Mouse (Mus musculus) v-Abl transformed pro-B cells (cell line): ENCODE measurements around the gene Rin1.

Experiments used
- in situ Hi-C, 2 experiments: fragments of 400-800 bp; cut with MboI; formaldehyde crosslinking; loops; one replicate each; pipeline ENCODE4 v1.15.1; 2025; ENCODE audit not compliant: unreplicated experiment in 2 of 2

Rin1 gene

GRCm38 (mm10) chr19:5039301-5040114 is 10.8 kb upstream of the Rin1 start:
- in situ Hi-C loops = no loop called here

- in situ Hi-C loops = no loop called here
Observed at GRCm38 (mm10) chr19:5040862-5041523, 9.3 kb upstream of the Rin1 start, which contains the start of gene Brms1. Gene Brms1 (plus strand): TSS chr19:5041354.

DNA sequence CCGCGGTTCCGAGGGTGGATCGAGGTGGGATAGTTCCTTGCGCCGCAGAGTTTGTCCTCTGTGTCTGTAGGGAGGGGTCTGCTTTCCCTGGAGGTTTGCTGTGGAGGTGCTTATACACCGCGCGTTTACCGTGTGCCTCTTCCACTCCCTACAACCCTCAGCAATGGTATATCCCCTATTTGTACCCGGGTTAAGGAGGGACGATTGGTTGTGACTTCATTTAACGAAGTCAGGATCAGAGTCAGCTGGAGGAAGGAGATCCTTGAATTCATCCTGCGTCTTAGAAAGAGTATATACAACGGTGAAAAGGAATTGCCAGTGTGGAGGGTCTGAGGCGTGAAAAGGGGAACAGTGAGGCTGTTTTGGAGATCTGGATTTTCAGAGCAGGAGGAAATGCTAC is 8.7 kb upstream of the Rin1 start:
- in situ Hi-C loops = no loop called here

- in situ Hi-C loops = loop anchor here in 1 of 2 experiments (5.0 kb wide), 1 partner anchor 37 kb away; no protein-coding TSS in a partner anchor
Observed at GRCm38 (mm10) chr19:5045531-5045930, 4.8 kb upstream of the Rin1 start.

- in situ Hi-C loops = loop anchor here in 1 of 2 experiments (5.0 kb wide), 1 partner anchor 34 kb away; no protein-coding TSS in a partner anchor
Observed at GRCm38 (mm10) chr19:5048138-5049056, 1.9 kb upstream of the Rin1 start.

GRCm38 (mm10) chr19:5049325-5049724 is 956 bp upstream of the Rin1 start:
- in situ Hi-C loops = loop anchor here in 1 of 2 experiments (5.0 kb wide), 1 partner anchor 33 kb away; no protein-coding TSS in a partner anchor

DNA sequence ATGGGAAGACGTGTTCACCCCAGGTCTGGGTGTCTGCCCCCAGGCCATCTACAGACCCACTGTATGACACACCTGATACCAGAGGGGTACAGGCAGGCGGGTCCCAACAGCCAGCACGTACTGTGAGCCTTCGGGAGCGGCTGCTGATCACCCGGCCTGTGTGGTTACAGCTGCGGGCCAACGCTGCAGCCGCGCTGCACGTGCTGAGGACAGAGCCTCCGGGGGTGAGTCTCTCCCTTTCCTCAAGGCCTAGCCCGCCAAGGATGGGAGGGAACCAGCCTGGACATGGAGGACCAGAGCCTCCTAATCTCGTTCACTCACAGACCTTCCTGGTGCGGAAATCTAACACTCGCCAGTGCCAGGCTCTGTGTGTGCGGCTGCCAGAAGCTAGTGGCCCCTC is 750 bp downstream of the Rin1 start:
- in situ Hi-C loops = no loop called here

DNA sequence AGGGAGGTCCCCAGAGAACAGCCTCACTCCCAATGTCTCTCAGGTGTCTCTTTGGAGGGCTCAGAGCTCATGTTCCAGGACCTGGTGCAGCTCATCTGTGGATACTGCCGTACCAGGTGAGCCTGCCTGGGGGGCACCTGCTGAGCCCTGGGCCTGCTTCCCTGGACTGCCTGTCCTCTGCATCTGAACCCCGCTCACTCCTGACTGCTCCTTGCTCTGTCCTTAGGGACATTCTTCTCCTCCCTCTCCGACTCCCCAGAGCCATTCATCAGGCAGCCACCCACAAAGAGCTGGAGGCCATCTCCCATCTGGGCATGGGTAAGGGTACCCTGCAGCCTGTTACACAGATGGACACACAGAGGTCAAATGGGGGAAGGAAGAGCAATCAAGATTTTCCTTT is 1.2 kb downstream of the Rin1 start:
- in situ Hi-C loops = no loop called here

GRCm38 (mm10) chr19:5052166-5052822 is 2.0 kb downstream of the Rin1 start:
- in situ Hi-C loops = no loop called here

DNA sequence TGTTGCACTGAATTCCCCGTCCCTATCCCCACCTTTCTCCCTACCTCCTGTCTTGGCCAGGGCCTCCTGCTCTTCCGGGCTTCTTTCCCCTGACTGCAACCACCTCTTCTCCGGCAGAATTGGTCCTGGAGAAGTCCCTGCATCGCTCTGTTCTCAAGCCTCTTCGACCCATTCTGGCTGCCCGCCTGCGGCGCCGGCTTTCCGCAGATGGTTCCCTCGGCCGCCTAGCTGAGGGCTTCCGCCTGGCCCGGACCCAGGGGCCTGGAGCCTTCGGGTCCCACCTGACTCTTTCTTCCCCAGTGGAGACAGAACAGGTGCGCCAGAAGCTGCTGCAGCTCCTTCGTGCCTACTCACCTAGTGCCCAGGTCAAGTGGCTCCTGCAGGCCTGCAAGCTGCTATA is 2.6 kb downstream of the Rin1 start:
- in situ Hi-C loops = no loop called here

GRCm38 (mm10) chr19:5053909-5054308 is 3.6 kb downstream of the Rin1 start:
- in situ Hi-C loops = no loop called here

GRCm38 (mm10) chr19:5056251-5056650 is 6.0 kb downstream of the Rin1 start:
- in situ Hi-C loops = no loop called here

- in situ Hi-C loops = no loop called here
Observed at GRCm38 (mm10) chr19:5057876-5058775, 7.8 kb downstream of the Rin1 start.

DNA sequence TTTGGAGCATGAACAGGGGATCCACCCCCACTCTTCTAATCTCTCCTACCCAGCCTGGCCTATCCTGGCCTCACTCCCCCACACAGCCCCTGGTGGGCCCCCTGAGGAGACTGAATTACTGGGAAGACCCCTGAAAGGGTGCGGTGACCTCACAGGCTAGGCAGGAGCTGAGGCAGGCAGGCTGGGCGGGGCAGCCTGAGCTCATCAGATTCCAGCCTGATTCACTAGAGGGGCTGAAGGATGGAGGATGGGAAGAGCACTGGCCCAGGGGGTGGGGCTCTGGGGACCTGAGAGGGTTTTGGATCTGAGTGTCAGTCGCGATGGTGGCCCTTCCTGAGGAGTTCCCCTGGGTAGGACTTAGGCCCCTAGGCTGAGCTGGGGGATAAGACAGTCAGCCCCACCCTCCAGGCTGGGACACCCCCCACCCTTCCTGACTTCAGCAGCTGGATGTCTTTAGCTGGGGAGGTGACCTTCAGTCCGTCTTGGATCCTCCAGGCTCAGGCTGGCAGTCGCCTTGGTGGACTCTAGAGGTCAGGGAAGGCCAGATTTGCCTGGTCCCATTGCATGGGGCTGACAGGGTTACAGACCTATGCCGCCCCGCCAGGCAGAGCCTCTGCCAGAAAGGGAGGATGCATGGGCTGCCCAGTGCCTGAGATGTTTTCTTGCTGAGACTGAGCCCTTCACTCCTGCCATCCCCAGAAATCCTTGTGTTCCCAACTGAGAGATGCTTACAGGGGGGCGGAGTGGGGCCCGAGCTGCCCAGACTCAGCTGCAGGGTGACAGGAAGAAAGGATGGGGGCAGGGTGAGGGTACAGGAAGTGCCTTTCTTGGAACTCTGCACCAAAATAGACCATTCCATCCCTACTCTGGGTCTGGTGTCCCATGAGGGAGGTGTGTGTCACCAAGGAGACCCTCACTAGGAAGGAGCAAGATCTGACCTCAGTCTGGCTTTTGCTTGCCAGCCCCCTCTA is 8.8 kb downstream of the Rin1 start:
- in situ Hi-C loops = no loop called here

GRCm38 (mm10) chr19:5060365-5061330 is 10.4 kb downstream of the Rin1 start:
- in situ Hi-C loops = no loop called here

- in situ Hi-C loops = no loop called here
Observed at GRCm38 (mm10) chr19:5062041-5062440, 11.8 kb downstream of the Rin1 start.

- in situ Hi-C loops = no loop called here
Observed at GRCm38 (mm10) chr19:5062446-5062845, 12.2 kb downstream of the Rin1 start.
